Mouse (Mus musculus) bone marrow macrophage, adult 2 months (primary cell): ENCODE data around the gene Gga3. TPM values are rescaled to one million over a fixed set of nuclear protein-coding genes. Genes with fewer than 3 reads are reported as not detected.
A peak's percentile ranks its signal among the peaks of the same experiment; 100 is the strongest.

Experiments
- H3K27ac ChIP-seq: 2 replicates; pipeline ENCODE4 v1.5.1; 2012; ENCODE audit warnings: low read depth, low read length; ENCODE audit not compliant: insufficient read depth
- H3K4me1 ChIP-seq: 2 replicates; pipeline ENCODE4 v1.6.1; 2012; ENCODE audit warnings: low read length; ENCODE audit not compliant: control insufficient read depth, insufficient read depth
- H3K4me3 ChIP-seq: 2 replicates; pipeline ENCODE4 v1.5.1; 2012; ENCODE audit warnings: mild to moderate bottlenecking, low read length, moderate library complexity; ENCODE audit not compliant: insufficient read depth
- CTCF ChIP-seq: IDR thresholded peaks from 2 replicates; pipeline ENCODE4 v1.5.1; 2012; ENCODE audit warnings: low read depth, mild to moderate bottlenecking, low read length, moderate library complexity
- POLR2A ChIP-seq: IDR thresholded peaks from 2 replicates; pipeline ENCODE4 v1.6.1; 2012; ENCODE audit warnings: mild to moderate bottlenecking, low read depth, low read length, borderline replicate concordance
- polyA plus RNA-seq: library from polyadenylated mRNA; stranded (reverse); fragments of >200 nt; gene quantifications from 2 replicates; pipeline ENCODE4 v1.2.4, GENCODE M21; 2012; ENCODE audit not compliant: missing spikeins, insufficient read depth, insufficient read length

Gene Gga3
- polyA plus RNA-seq, 1 experiment = 81.9 TPM

DNA sequence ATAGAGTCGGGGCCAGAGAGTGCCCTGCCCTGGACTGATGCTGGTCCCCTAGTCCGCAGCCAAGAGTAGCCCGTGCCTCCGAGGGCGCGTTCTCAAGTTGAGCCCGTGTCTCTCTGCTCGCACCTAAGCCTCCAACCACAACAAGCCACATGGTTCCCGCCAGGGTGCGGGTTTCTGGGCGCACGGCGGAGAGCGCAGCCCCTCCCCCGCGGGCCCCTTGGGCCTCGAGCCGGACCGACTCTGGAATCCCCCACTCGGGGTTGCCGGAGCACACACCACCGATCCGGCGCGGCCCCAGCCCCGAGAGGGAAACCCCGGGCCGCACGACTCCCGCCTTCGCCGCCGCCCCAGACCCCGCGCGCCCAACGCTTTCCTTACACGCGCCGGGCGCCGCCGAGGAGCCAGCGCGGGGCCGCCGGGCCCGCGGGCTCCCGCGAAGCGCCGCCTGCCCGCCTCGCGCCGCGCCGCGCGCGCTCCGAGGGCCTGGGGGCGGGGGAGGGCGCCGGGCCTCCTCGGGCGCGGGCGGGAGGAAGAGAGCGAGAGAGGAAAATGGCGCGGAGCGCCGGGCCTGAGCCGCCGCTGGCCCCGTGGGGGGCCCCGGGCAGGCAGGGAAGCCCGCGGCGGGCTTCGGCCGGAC is 68.3 kb downstream of the Gga3 start:
- Histone ChIP-seq H3K27ac (peak overlapping the region; percentile 74), H3K4me3 (peak overlapping the region; percentile 96), H3K4me1 (peaks cover 3% of the 10 kb centered on the region; the same call in 1 of the 2 replicates)
- TF ChIP-seq CTCF (no peak), POLR2A (no peak)

DNA sequence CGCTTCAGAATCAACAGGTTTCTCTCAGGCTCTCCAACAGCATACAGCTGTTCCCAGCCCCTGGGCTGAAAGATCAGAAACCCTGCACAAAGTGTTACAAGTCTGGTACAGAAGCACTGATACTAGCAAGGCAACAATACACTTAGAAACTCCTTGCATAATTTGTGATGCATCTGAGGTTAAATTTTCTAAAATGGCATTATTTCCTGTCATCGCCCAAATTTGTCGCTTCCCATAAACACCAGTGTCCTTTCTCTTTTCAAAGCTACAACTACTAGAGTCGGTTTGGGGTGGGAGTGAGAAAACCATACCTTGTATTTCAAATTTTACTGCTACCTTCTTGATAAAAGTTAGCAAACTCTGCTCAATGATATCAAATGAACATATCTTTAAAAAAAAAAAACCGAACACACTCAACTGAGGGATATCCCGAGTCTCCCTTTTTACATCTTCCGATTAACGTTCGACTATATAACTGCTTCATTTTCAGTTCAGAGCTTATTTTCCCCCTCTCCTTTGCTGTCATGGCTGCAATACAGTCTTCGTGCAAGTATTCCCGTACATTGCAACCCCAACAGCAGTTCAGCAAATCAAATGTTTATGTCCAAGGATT is 69.0 kb downstream of the Gga3 start:
- no peak for TF ChIP-seq CTCF
- Histone ChIP-seq H3K4me1 (peaks cover 3% of the 10 kb centered on the region; the same call in 1 of the 2 replicates), H3K4me3 (peak overlapping the region; percentile 96), H3K27ac (peak overlapping the region; percentile 74)

Other genes with a start within 250 kb of the Gga3 start
- gene Hid1, start 236.3 kb downstream of the Gga3 start, polyA plus RNA-seq = 0.78 TPM in 1 of 2 replicates, not detected in the other
- 0.15 and 0.64 TPM in 2 replicates for gene Cdr2l, start 222.1 kb downstream of the Gga3 start, polyA plus RNA-seq
- gene Mrpl58, start 200.3 kb downstream of the Gga3 start, polyA plus RNA-seq = 38.2 and 49.0 TPM in 2 replicates
- 393 and 435 TPM in 2 replicates for gene Atp5h, start 184.1 kb downstream of the Gga3 start, polyA plus RNA-seq
- 27.0 and 28.0 TPM in 2 replicates for gene Kctd2, start 183.9 kb downstream of the Gga3 start, polyA plus RNA-seq
- not detected in 2 replicates for gene Trim80, start 163.5 kb downstream of the Gga3 start, polyA plus RNA-seq
- not detected in 2 replicates for gene Slc16a5, start 141.6 kb downstream of the Gga3 start, polyA plus RNA-seq
- gene Armc7, start 128.4 kb downstream of the Gga3 start, polyA plus RNA-seq = 31.1 and 35.2 TPM in 2 replicates
- 66.3 and 79.3 TPM in 2 replicates for gene Nt5c, start 112.2 kb downstream of the Gga3 start, polyA plus RNA-seq
- 166 and 168 TPM in 2 replicates for gene Jpt1, start 89.7 kb downstream of the Gga3 start, polyA plus RNA-seq
- 303 and 332 TPM in 2 replicates for gene Sumo2, start 67.8 kb downstream of the Gga3 start, polyA plus RNA-seq
- gene Nup85, start 39.6 kb downstream of the Gga3 start, polyA plus RNA-seq = 32.3 and 34.6 TPM in 2 replicates
- gene Mrps7, start 126 bp downstream of the Gga3 start, polyA plus RNA-seq = 33.1 and 36.9 TPM in 2 replicates
- 90.6 and 96.3 TPM in 2 replicates for gene Mif4gd, start 8.9 kb upstream of the Gga3 start, polyA plus RNA-seq
- gene Slc25a19, start 24.2 kb upstream of the Gga3 start, polyA plus RNA-seq = 27.0 and 37.0 TPM in 2 replicates
- 251 and 274 TPM in 2 replicates for gene Grb2, start 104.5 kb upstream of the Gga3 start, polyA plus RNA-seq
- gene Tmem94, start 161.4 kb upstream of the Gga3 start, polyA plus RNA-seq = 18.0 and 21.7 TPM in 2 replicates
- 3.9 and 5.6 TPM in 2 replicates for gene Caskin2, start 209.6 kb upstream of the Gga3 start, polyA plus RNA-seq
- gene Tsen54, start 210.7 kb upstream of the Gga3 start, polyA plus RNA-seq = 10.6 and 14.4 TPM in 2 replicates
- 4.0 and 4.9 TPM in 2 replicates for gene Llgl2, start 220.0 kb upstream of the Gga3 start, polyA plus RNA-seq